Mouse (Mus musculus) spleen, embryonic (tissue): ENCODE measurements around the gene 5730522E02Rik.

Experiments
- CTCF ChIA-PET: fragments of 350-600 bp; sonication (Branson Sonifier 250); formaldehyde crosslinking; loops from one replicate; lab custom pipeline; 2022; lab: Charles Lee

The 5730522E02Rik gene

GRCm38 (mm10) chr11:26004018-26004417 lies 206.5 kb downstream of the 5730522E02Rik start:
- CTCF ChIA-PET: no interaction called here

GRCm38 (mm10) chr11:25999738-26000137 lies 210.8 kb downstream of the 5730522E02Rik start:
- CTCF ChIA-PET: no interaction called here

- CTCF ChIA-PET: no interaction called here
Measured at GRCm38 (mm10) chr11:25997469-25997868, 213.1 kb downstream of the 5730522E02Rik start.

- CTCF ChIA-PET: no interaction called here
Measured at GRCm38 (mm10) chr11:25994128-25994527, 216.4 kb downstream of the 5730522E02Rik start.

- CTCF ChIA-PET: no interaction called here
Measured at GRCm38 (mm10) chr11:25992216-25992615, 218.3 kb downstream of the 5730522E02Rik start.

DNA sequence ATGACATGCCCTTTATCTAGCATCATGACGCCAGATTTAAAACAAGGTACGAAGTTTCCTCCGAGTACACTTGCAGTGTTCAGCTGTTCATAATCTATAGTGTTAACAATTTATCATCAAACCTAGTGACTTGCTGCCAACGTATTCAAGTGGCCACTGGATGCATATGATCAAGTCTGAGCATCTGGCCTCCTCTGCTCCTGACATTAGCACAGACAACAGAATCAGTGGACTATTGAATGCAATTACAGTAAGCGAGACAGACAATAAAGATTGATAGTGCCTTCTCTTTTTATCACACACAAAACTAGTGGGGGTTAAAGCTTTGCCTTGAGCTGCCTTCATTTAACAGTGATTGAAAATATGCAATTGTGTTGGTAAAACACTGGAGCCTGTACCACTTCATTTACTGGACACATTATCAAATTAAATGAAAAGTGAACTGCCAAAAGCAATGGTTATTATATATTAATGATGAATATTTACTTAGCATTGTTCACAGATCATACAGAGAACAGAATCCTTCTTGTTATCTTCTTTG lies 231.8 kb downstream of the 5730522E02Rik start:
- CTCF ChIA-PET: no interaction called here

DNA sequence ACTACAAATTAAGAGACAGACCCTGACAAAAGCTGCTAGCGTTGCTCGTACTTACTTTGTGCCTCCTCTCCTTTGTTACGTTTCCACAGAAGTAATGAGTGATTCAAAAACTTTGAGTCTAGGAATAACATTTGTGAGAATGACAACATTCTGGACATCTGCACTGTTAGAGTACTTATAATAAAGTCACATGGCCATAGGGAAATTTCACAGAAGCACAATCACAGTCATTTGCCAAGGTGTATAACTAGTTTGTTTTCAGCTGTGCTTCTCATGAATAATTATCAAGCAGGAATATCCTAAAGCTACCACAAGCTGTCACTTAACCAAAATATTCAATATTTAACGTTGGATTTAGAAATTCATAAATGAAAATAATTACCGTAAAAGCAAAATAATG lies 269.1 kb downstream of the 5730522E02Rik start:
- CTCF ChIA-PET: no interaction called here

GRCm38 (mm10) chr11:25940716-25941294 lies 269.8 kb downstream of the 5730522E02Rik start:
- CTCF ChIA-PET: no interaction called here

GRCm38 (mm10) chr11:25926267-25926666 lies 284.3 kb downstream of the 5730522E02Rik start:
- CTCF ChIA-PET: no interaction called here

GRCm38 (mm10) chr11:25902321-25902720 lies 308.2 kb downstream of the 5730522E02Rik start:
- CTCF ChIA-PET: no interaction called here

DNA sequence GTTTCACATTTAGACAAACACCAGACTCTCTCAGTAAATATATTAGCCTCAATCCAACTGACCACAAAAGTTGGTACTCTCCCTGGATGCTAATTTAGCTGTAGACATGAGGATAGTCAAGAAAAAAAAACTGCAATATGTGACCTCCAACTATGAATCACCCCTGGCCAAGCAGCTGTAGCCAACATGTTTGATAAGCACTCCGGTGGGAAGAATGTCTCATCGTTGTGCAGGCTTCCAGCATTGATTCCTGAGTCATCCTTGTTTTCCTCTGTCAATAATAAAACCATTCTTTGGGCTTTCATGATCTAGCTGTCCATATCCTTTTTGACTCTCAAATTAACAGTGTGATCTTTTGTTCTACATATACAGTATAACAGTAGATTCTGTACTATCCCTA lies 308.9 kb downstream of the 5730522E02Rik start:
- CTCF ChIA-PET: no interaction called here

DNA sequence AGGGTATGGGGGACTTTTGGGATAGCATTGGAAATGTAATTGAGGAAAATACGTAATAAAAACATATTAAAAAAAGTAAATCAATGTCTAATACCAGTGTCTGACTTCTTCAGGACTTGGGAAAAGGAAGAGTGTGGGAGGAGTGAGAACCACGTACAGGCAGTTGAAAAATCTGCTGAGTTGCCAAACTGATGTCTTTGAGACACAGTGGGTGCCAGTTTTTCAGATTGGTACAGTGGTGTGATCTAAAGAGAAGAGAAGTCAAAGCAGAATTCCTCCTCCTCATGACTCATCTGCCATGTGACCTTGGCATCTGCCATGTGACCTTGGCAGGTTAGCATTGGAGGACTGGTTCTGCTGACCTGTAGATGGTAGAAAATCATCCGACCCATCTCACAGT lies 316.7 kb downstream of the 5730522E02Rik start:
- CTCF ChIA-PET: no interaction called here

DNA sequence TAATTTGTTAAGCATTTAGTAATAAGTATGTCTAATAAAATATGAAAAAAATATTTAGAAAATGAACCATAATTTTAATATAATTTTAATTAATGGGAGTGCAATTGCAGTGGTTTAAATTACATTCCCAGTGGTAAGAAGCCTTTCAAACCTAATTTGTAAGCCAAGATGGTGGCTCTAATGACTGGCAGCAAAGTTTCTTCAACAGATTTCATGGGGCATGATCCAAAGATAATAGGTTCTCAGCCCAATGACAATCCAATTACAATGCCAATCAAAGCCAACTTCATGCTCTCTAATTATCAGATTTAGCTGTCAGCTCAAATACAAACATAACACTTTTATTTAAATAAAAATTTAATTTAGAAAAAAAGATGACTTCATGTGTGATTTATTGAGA lies 337.6 kb downstream of the 5730522E02Rik start:
- CTCF ChIA-PET: no interaction called here

DNA sequence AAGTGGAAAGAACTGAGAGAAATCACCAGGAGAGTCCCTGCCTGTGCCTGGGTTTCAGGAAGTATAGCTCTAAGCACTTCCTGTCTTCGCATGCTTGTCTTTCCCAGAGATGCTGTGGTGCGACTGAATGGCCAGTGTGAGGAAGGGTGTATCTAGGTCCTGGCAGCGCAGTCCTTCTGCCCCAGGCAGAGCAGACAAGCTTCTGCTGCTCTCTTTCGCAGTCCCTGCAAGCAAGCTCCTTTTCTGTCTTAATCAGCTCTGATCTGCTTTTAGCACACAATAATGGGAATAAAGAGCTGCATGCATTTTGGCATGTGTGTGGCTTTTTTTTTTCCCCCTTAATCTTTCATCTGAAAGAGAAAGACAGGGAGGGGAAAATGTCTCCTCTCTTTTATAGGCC lies 338.2 kb downstream of the 5730522E02Rik start:
- CTCF ChIA-PET: no interaction called here

GRCm38 (mm10) chr11:25866292-25866691 lies 344.3 kb downstream of the 5730522E02Rik start:
- CTCF ChIA-PET: no interaction called here

DNA sequence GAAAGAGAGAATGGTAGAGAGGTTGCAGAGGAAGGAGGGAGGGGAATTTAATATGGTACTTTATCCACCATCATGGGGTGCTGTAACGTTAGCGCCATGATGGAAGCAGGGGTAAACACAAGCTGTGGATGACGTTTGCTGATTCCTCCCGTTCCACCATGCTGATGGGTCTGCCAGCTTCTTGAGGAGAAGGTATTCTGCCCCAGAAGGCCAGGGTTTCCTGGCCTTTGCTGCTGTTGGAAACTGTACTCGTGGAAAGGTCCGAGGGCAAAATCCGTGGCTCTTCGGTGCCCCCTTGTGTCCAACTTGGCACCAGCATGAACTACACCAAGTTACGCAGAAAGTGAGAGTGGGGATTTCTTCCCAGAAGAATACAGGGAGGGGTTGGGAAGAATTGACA lies 347.9 kb downstream of the 5730522E02Rik start:
- CTCF ChIA-PET: no interaction called here

- CTCF ChIA-PET: no interaction called here
Measured at GRCm38 (mm10) chr11:25856629-25857568, 353.7 kb downstream of the 5730522E02Rik start.

DNA sequence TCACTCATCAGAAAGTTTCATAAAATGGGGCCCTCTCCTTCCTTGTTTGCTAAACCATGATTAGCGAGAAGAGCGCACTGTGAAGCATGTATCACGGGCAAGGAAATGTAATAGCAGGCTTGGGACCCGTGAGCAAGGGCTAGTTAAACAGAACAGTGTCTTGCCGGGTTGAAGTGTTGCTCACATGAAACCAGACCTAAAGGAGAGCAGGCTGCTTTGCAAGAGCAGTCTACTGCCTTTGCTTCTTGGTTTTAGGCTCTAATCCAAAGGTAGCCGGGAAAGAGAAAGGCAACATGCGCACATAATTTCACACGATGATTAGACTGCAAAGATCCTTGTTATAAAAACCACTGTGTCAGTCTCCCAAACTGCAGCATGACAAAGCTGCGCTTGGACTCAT lies 354.8 kb downstream of the 5730522E02Rik start:
- CTCF ChIA-PET: no interaction called here

- CTCF ChIA-PET: no interaction called here
Measured at GRCm38 (mm10) chr11:25854216-25854615, 356.3 kb downstream of the 5730522E02Rik start.

- CTCF ChIA-PET: no interaction called here
Measured at GRCm38 (mm10) chr11:25853032-25853431, 357.5 kb downstream of the 5730522E02Rik start.

DNA sequence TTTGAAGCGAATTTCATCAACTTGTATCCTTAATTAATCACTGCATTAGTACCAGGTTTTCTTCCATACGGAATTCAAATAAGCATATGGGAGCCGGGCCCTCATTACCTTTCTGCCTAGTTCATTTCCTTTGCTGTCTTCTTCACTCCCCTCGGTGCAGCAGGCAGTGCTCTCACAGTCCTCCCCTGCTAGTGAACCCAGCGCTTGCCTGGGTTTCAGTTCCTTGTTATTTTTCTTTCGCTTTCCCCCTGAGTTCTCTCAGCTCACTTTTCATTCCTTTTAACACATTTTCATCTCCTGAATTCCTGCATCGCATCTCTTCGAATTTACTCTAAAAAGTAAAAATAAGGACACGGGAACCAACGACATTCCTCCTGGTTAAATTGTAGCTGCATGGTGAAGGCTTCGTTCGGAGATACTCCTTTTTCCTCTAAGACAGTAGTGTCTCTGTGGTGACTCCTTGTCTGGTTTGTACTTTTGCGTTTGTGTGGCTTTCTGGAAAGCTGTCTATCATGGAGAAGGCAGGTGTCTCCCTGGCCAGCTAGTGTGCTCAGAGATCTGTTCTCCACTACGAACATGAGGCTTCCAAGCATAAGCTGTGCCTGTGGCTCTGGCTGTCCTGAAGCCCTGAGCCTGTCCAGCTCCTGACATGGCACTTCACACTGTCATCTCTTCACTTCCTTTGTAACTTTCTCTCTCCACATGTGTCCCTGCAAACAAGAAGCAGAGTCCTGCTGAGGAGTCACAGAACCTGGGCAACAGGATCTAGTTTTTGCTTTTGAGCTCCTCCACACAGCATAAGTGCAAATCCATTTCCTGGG lies 361.5 kb downstream of the 5730522E02Rik start:
- CTCF ChIA-PET: no interaction called here

GRCm38 (mm10) chr11:25838451-25838850 lies 372.1 kb downstream of the 5730522E02Rik start:
- CTCF ChIA-PET: no interaction called here
